Mouse (Mus musculus) embryonic facial prominence, embryonic 13.5 days (tissue): ENCODE measurements around the gene Lrrc23. TPM values are rescaled to one million over a fixed set of nuclear protein-coding genes. Genes with fewer than 3 reads are reported as not detected.

Experiments used
- ATAC-seq: fragments of 200-750 bp; cut with Nextera tagmentation; 2 replicates; pipeline ENCODE4 v1.8.0; 2017; ENCODE audit warnings: low read depth; ENCODE audit not compliant: insufficient number of reproducible peaks, insufficient read depth, low FRiP score, low TSS enrichment
- H3K27ac ChIP-seq: fragments of 300-500 bp; sonication (generic); 2 replicates; pipeline ENCODE4 v1.5.1; 2015; ENCODE audit warnings: moderate library complexity, mild to moderate bottlenecking, inconsistent platforms
- H3K27me3 ChIP-seq: fragments of 300-500 bp; sonication (generic); 2 replicates; pipeline ENCODE4 v1.6.1; 2015; ENCODE audit warnings: mild to moderate bottlenecking, inconsistent platforms
- H3K36me3 ChIP-seq: fragments of 300-500 bp; sonication (generic); 2 replicates; pipeline ENCODE4 v1.6.1; 2015; ENCODE audit warnings: mild to moderate bottlenecking, inconsistent platforms
- H3K4me1 ChIP-seq: fragments of 300-500 bp; sonication (generic); 2 replicates; pipeline ENCODE4 v1.6.1; 2015; ENCODE audit warnings: inconsistent platforms
- H3K4me2 ChIP-seq: fragments of 300-500 bp; sonication (generic); 2 replicates; pipeline ENCODE4 v1.6.1; 2015; ENCODE audit warnings: moderate library complexity, mild to moderate bottlenecking, inconsistent platforms
- H3K4me3 ChIP-seq: fragments of 300-500 bp; sonication (generic); 2 replicates; pipeline ENCODE4 v1.5.1; 2015; ENCODE audit warnings: mild to moderate bottlenecking, inconsistent platforms
- H3K9ac ChIP-seq: fragments of 300-500 bp; sonication (generic); 2 replicates; pipeline ENCODE4 v1.6.1; 2015; ENCODE audit warnings: mild to moderate bottlenecking, inconsistent platforms
- H3K9me3 ChIP-seq: fragments of 300-500 bp; sonication (generic); 2 replicates; pipeline ENCODE4 v1.6.1; 2016; ENCODE audit warnings: inconsistent platforms
- WGBS: fragments of 180-500 bp; shearing (Covaris S2); methylation state at CpG from one replicate; pipeline ENCODE4 v1.1.7; 2015; ENCODE audit warnings: mixed read lengths; 5-methylcytosine and 5-hydroxymethylcytosine counted together
- polyA plus RNA-seq: library from polyadenylated mRNA; unstranded; fragments of >200 nt; fragmentation: Nextera tagmentation; extraction: Ambion mirVana; gene quantifications from 2 replicates; pipeline ENCODE4 v1.2.1, GENCODE M21; 2015

Gene Lrrc23
- polyA plus RNA-seq, 1 experiment from 2014 or later: 0.97 TPM

DNA sequence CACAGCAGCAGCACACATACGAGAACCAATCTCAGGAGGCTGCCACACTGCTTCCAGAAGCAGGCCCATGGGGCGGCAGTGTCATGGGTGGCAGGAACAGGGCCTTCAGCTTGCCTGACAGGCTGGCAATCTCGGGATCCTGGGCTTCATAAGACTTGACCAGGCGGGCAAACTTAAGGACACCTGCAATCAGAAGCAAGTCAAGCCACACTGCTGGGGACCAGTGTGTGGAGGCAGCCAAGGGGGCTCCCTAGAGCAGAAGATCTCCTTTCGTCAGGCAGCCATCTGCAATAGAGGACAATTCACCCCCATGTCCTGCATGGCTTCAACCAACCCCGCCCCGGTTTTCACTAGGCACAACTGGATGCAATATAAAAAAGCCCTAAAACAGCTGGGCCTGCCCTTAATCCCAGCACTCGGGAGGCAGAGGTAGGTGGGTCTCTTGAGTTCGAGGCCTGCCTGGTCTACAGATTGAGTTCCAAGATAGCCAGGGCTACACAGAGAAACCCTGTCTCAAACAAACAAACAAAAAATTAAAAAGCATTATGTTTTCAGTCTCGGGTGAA is 40.2 kb downstream of the Lrrc23 start:
- Histone ChIP-seq H3K27ac (peak overlapping the region; percentile 55; the same call in 1 of the 2 replicates), H3K4me1 (peaks cover 28% of the 10 kb centered on the region), H3K9me3 (no peaks in the 10 kb centered on the region), H3K27me3 (no peaks in the 10 kb centered on the region), H3K4me2 (peak overlapping the region; percentile 78; the same call in 1 of the 2 replicates), H3K9ac (peak overlapping the region; percentile 51; the same call in 1 of the 2 replicates), H3K36me3 (peaks cover 27% of the 10 kb centered on the region), H3K4me3 (no peak overlapping the region)
- WGBS: 83% methylated on average over 10 of the region's 10 CpGs
- no peak for ATAC-seq

DNA sequence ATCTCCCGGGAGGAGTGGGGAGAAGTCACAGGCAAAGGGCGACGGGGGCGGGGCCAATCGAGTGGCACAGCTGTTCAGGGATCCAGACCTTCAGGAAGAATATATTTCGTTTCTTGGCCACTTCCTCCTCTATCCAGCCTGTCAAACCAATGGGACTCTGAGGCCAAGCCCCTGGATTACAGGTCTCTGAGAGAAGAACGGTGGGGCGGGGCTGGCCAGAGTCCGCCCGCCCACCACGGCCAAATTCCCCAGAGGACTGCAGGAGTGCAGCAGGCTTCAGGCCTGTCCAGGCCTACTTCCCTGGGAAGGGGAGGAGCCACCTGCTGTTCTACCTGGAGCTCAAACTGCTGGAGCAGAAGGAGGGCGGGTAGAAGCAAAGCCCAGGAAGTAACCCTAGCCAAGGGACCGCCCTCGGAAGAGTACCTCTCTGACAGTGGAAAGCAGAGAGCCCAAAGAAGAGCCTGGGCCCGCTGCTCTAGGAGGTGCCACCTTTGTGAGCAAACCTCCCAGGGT is 41.0 kb downstream of the Lrrc23 start, which contains the start of gene Ptpn6:
Gene Ptpn6 (minus strand): TSS at position 204 of the 513 bp plus-strand sequence.
- H3K36me3 ChIP-seq: peaks cover 20% of the 10 kb centered on the region
- no peaks in the 10 kb centered on the region for H3K9me3 ChIP-seq
- H3K4me3 ChIP-seq: no peak within 1 kb of the TSS
- peak within 1 kb of the TSS; percentile 78 for H3K4me2 ChIP-seq
- H3K27ac ChIP-seq: peak within 1 kb of the TSS; percentile 55
- peaks cover 28% of the 10 kb centered on the region for H3K4me1 ChIP-seq
- ATAC-seq: peak; percentile 27; the same call in 1 of the 2 replicates
- 22% methylated on average over 15 of the region's 15 CpGs for WGBS
- no peaks in the 10 kb centered on the region for H3K27me3 ChIP-seq
- peak within 1 kb of the TSS; percentile 51; the same call in 1 of the 2 replicates for H3K9ac ChIP-seq

DNA sequence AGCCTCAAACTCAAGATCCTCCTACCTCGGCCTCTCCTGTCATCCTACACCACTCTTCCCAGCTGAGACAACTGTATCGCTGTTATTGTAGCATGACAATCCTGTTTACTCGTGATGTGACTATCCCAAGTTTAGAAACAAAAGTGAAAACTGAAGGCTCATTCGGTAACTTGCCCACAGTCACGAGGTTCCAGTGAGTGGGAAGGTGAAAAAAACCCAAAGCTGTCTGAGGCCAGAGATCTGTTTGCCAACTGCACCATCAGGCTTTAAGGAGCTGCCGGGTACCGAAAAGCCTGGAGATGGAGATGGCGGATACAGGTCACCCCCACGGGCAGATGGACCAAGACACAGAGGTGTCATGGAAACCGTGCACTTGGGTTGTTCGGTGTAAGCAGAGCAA is 42.5 kb downstream of the Lrrc23 start:
- Histone ChIP-seq H3K9ac (no peak overlapping the region), H3K27ac (no peak overlapping the region), H3K36me3 (peaks cover 9% of the 10 kb centered on the region), H3K27me3 (no peaks in the 10 kb centered on the region), H3K4me2 (no peak overlapping the region), H3K4me3 (no peak overlapping the region), H3K9me3 (no peaks in the 10 kb centered on the region), H3K4me1 (peaks cover 36% of the 10 kb centered on the region)
- no peak for ATAC-seq
- WGBS: 86% methylated on average over 11 of the region's 11 CpGs

DNA sequence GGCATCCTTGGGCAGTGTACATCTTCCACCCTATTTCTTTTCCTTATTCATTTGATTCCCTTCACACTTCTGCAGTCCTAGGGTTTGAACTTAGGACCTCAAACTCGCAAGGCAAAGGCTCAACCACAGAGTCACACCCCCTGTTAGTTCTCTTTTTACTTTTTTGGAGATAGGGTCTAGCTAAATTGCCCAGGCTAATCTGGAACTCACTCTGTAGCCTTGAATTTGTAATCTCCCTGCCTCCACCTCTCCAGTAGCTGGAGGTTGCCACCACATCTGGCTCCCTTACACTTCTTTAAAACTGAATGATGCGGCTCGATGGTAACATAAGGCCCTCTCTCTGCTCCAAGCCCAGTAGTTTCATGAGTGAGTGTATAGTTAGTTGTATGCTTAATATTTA is 45.1 kb downstream of the Lrrc23 start:
- Histone ChIP-seq H3K36me3 (peaks cover 9% of the 10 kb centered on the region), H3K4me2 (no peak overlapping the region), H3K9me3 (no peaks in the 10 kb centered on the region), H3K27ac (no peak overlapping the region), H3K27me3 (no peaks in the 10 kb centered on the region), H3K4me3 (no peak overlapping the region), H3K4me1 (peaks cover 22% of the 10 kb centered on the region), H3K9ac (no peak overlapping the region)
- WGBS: 86% methylated on average over 3 of the region's 3 CpGs
- ATAC-seq: no peak

DNA sequence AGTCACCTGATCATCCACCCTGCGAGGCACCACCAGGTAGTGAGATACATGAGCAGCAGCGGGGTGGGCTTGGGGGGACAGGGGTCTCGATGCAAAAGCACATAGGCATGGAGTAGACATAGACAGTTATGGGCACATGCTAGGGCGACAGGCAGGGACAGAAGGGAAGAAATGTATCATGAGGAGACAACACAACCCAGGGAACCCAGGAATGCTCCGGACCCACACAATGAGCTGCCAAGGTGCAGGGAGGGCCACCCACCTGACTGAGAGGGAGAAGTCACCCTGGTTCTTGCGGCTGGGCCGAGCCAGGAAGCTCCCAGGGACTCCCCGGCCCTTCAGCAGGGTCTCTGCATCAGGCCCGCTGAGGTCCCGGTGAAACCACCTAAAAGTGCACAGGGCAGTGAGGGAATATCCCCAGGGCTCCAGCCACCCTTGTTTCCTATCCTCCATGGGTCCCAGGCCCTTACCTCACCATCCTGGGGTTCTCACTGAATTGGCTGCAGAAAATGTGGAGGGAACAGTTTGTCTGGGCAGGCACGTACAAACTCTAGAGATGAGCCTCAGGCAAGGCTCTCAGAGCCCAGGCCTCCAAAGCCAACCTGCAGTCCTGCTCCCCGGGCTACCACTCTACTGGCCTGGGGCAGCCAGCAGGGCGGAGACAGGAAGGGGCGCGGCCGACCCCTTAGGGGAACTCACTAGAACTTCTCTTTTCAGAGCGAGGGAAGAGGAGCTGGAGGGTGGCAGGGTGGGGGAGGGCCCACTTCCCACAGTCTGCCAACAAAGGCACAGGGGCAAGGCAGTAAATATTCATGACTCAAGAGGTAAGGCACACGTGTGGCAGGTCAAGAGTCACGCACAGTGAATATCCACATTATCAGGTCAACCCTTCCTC is 46.8 kb downstream of the Lrrc23 start:
- Histone ChIP-seq H3K4me2 (no peak overlapping the region; the same call in 1 of the 2 replicates), H3K9ac (peak overlapping the region; percentile 59; the same call in 1 of the 2 replicates), H3K4me3 (no peak overlapping the region), H3K36me3 (no peaks in the 10 kb centered on the region), H3K4me1 (peaks cover 9% of the 10 kb centered on the region), H3K27me3 (no peaks in the 10 kb centered on the region), H3K9me3 (no peaks in the 10 kb centered on the region), H3K27ac (no peak overlapping the region)
- ATAC-seq: no peak
- 51% methylated on average over 19 of the region's 19 CpGs for WGBS

DNA sequence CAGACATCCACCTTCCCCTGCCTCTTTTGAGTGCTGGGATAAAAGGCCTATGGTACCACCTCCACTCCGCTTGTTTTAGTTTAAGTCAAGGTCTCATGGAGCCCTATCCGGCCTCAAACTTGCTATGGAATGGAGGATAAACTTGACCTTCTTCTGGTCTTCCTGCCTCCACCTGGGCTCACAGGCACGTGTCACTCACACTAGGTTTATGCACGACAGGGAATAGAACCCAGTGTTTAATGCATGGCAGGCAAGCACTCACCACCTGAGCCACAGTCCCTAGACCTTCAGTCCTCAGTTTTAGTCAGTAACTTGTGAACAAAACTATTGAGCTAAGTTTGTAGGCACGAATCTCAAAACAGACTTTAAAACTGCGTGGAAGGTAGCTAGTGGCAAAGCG is 48.5 kb downstream of the Lrrc23 start:
- H3K4me3 ChIP-seq: no peak overlapping the region
- no peak overlapping the region for H3K9ac ChIP-seq
- no peak overlapping the region for H3K27ac ChIP-seq

DNA sequence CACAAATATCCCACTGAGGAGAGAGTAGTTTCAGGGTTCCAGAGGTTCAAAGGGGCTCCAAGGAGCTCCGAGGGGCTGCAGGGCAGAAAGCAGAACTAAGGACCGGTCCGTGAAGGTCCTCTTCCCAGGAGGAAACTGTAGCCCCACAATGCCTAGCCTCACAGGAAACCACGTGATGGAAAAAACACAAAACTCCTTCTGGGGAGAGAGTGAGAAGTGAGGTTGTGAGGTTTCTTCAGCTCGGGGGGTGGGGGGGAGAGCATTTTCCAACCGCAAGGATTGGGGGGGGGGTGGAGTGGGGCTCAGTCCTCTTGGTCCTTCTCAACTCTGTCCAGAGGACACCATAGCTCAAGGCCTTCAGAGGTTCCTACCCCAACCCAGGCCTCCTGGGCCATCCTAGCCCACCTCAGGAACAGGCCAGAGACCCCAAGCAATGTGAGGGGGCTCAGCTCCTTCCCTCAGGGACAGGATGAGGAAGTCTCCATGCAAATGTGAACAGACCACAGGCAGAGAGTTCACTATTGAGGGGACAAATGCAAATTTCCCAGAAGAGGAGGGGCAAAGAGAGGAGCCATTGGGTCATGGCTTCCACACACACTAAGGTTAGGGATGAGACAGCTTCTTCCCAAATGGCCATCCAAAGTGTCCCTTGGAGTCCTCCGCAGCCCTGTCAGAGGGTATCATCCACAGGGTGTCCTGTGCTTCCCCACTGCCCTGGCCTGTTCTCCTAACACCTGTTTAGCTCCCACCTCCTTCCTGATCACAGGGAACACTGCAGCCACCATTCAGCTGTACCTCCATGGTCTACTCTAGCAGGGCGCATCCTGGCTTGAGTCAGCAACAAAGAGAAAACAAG is 49.4 kb downstream of the Lrrc23 start:
- peaks cover 9% of the 10 kb centered on the region for H3K4me1 ChIP-seq
- H3K27me3 ChIP-seq: no peaks in the 10 kb centered on the region
- no peaks in the 10 kb centered on the region for H3K36me3 ChIP-seq
- no peak overlapping the region for H3K27ac ChIP-seq
- no peaks in the 10 kb centered on the region for H3K9me3 ChIP-seq
- no peak overlapping the region for H3K4me2 ChIP-seq
- 79% methylated on average over 8 of the region's 8 CpGs for WGBS
- ATAC-seq: no peak
- no peak overlapping the region for H3K4me3 ChIP-seq
- no peak overlapping the region for H3K9ac ChIP-seq

More for the DNA sequence above, 48.5 kb downstream of the Lrrc23 start:
- H3K36me3 ChIP-seq: no peaks in the 10 kb centered on the region
- no peak for ATAC-seq
- H3K27me3 ChIP-seq: no peaks in the 10 kb centered on the region
- WGBS: 86% methylated on average over 7 of the region's 7 CpGs
- H3K4me2 ChIP-seq: no peak overlapping the region
- H3K9me3 ChIP-seq: no peaks in the 10 kb centered on the region
- H3K4me1 ChIP-seq: peaks cover 9% of the 10 kb centered on the region

DNA sequence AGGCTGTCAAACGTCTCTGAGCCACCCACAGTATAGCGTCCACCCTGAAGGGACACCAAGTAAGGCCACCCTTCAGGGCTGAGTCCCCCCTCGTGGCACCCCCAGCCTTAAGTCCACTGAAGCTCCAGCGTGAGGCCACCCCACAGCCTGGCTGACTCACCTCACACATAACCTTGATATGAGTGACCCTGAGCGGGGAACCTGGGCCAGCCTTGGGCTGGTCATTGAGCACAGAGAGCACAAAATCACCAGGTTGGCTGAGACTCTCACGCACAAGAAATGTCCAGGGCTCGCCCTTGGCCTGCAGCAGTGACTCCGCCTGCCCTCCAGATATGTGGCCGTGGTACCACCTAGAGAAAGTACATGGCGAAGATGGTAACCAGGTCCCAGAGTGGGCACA is 50.9 kb downstream of the Lrrc23 start:
- Histone ChIP-seq H3K9ac (no peak overlapping the region), H3K36me3 (no peaks in the 10 kb centered on the region), H3K4me3 (no peak overlapping the region), H3K27ac (no peak overlapping the region), H3K4me2 (no peak overlapping the region), H3K27me3 (no peaks in the 10 kb centered on the region), H3K4me1 (peaks cover 9% of the 10 kb centered on the region), H3K9me3 (no peaks in the 10 kb centered on the region)
- WGBS: 92% methylated on average over 10 of the region's 10 CpGs
- no peak for ATAC-seq

DNA sequence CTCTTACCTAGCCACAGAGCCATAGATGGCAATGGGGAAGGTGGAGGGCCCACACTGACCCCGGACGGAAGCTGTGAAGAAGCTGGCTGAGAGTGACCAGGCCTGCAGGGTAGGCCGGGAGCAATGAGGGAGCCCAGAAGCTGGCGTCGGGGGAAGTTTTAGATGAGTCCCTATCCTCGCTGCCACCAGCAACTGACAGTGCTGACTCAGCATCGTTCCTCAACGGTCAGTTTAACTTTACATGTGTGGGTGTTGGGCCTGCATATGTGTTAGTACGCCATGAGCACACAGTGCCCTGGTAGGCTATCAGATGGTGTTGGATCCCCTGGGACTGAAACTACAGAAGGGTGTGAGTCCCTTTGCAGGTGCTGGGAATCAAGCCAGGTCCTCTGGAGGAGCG is 55.1 kb downstream of the Lrrc23 start:
- H3K9me3 ChIP-seq: no peaks in the 10 kb centered on the region
- 82% methylated on average over 10 of the region's 10 CpGs for WGBS
- no peak for ATAC-seq

DNA sequence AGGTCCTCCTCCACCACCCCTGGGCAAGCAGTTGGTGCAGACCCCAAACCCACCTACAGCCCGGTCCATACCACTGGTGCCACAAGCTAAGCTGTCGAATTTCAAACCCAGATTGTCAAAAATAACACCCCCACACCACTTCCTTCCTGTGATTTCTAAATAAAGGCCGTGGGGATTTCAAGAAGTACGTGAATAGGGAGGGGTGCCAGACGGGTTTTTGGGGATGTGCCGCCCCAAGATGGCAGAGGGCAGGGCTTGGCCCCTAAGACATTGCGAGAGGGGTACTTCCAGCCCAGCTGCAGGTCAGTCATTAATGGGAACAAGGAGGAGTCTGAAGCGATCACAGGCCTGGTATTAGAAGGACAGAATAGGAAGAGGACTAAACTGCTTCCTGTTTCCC is 56.0 kb downstream of the Lrrc23 start:
- Histone ChIP-seq H3K9me3 (no peaks in the 10 kb centered on the region), H3K4me3 (no peak overlapping the region), H3K36me3 (no peaks in the 10 kb centered on the region), H3K4me2 (no peak overlapping the region), H3K4me1 (0 out of 2 replicates have a peak, but pooled peaks cover 7% of the 10 kb centered on the region), H3K27ac (no peak overlapping the region), H3K9ac (no peak overlapping the region), H3K27me3 (no peaks in the 10 kb centered on the region)
- ATAC-seq: no peak
- 76% methylated on average over 8 of the region's 8 CpGs for WGBS

More for the DNA sequence above, 55.1 kb downstream of the Lrrc23 start:
- Histone ChIP-seq H3K4me2 (no peak overlapping the region), H3K4me3 (no peak overlapping the region), H3K36me3 (no peaks in the 10 kb centered on the region), H3K27me3 (no peaks in the 10 kb centered on the region), H3K4me1 (0 out of 2 replicates have a peak, but pooled peaks cover 7% of the 10 kb centered on the region), H3K9ac (no peak overlapping the region), H3K27ac (no peak overlapping the region)

DNA sequence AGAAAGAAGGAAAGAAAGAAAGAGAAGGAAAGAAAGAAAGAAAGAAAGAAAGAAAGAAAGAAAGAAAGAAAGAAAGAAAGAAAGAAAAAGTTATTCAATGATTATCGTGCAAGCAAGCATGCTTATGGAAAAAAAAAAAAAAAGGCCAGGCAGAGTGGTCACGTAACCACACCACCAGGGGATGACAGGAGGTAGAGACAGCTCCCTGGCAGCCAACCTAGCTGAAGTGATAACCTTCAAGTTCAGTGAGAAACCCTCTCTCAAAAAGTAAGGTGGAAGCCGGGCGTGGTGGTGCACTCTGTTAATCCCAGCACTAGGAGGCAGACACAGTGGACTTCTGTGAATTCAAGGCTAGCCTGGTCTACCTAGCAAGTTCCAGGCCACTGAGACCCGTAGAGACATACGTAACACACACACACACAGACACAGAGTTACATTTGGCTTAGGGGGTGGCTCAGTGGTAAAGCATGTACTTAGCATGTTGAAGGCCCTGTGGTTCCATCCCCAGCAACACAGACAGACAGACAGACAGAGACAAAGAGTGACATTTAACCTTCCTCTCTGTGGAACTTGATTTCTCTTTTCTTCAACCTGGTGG is 56.6 kb downstream of the Lrrc23 start:
- H3K4me3 ChIP-seq: no peak overlapping the region
- 0 out of 2 replicates have a peak, but pooled peaks cover 7% of the 10 kb centered on the region for H3K4me1 ChIP-seq
- no peak overlapping the region for H3K27ac ChIP-seq
- H3K4me2 ChIP-seq: no peak overlapping the region
- no peaks in the 10 kb centered on the region for H3K27me3 ChIP-seq
- no peaks in the 10 kb centered on the region for H3K9me3 ChIP-seq
- ATAC-seq: no peak
- WGBS: 86% methylated on average over 6 of the region's 6 CpGs
- no peak overlapping the region for H3K9ac ChIP-seq
- H3K36me3 ChIP-seq: no peaks in the 10 kb centered on the region
